Mouse (Mus musculus) forebrain, embryonic 12.5 days (tissue): ENCODE results near the gene Ostc. TPM values are rescaled to one million over a fixed set of nuclear protein-coding genes. Genes with fewer than 3 reads are reported as not detected.

Experiments
- ATAC-seq: fragments of 200-750 bp; cut with Nextera tagmentation; 2 replicates; pipeline ENCODE4 v1.8.0; 2017; ENCODE audit warnings: moderate TSS enrichment; ENCODE audit not compliant: low FRiP score
- H3K27ac ChIP-seq: fragments of 300-500 bp; sonication (generic); 2 replicates; pipeline ENCODE4 v1.5.1; 2016; ENCODE audit warnings: mild to moderate bottlenecking
- H3K27me3 ChIP-seq: fragments of 300-500 bp; sonication (generic); 2 replicates; pipeline ENCODE4 v1.6.1; 2016; ENCODE audit warnings: mild to moderate bottlenecking
- H3K36me3 ChIP-seq: fragments of 300-500 bp; sonication (generic); replicated peaks from 2 replicates; pipeline ENCODE4 v1.6.1; 2016; ENCODE audit warnings: mild to moderate bottlenecking
- H3K4me1 ChIP-seq: fragments of 300-500 bp; sonication (generic); 2 replicates; pipeline ENCODE4 v1.6.1; 2016
- H3K4me2 ChIP-seq: fragments of 300-500 bp; sonication (generic); 2 replicates; pipeline ENCODE4 v1.6.1; 2016; ENCODE audit warnings: mild to moderate bottlenecking, moderate library complexity
- H3K4me3 ChIP-seq: fragments of 300-500 bp; sonication (generic); replicated peaks from 2 replicates; pipeline ENCODE4 v1.5.1; 2016; ENCODE audit warnings: mild to moderate bottlenecking
- H3K9ac ChIP-seq: fragments of 300-500 bp; sonication (generic); 2 replicates; pipeline ENCODE4 v1.6.1; 2016; ENCODE audit warnings: mild to moderate bottlenecking
- H3K9me3 ChIP-seq: fragments of 300-500 bp; sonication (generic); 2 replicates; pipeline ENCODE4 v1.6.1; 2016
- WGBS: fragments of 180-500 bp; shearing (Covaris S2); methylation state at CpG from one replicate; pipeline ENCODE4 v1.1.7; 2016; 5-methylcytosine and 5-hydroxymethylcytosine counted together
- polyA plus RNA-seq: library from polyadenylated mRNA; unstranded; fragments of >200 nt; fragmentation: Nextera tagmentation; extraction: Ambion mirVana; gene quantifications from 2 replicates; pipeline ENCODE4 v1.2.1, GENCODE M21; 2016

Ostc gene
- 250 and 263 TPM in 2 replicates for polyA plus RNA-seq

GRCm38 (mm10) chr3:130708967-130709924, at the start of gene Ostc:
Gene Ostc, minus strand, starts transcription at chr3:130709444.
- peak; percentile 97 for ATAC-seq
- Histone ChIP-seq H3K9me3 (no peaks in the 10 kb centered on the region), H3K36me3 (no peaks in the 10 kb centered on the region; the same call in 1 of the 2 replicates), H3K27ac (peak within 1 kb of the TSS; percentile 81), H3K9ac (peak within 1 kb of the TSS; percentile 85), H3K4me1 (peaks cover 19% of the 10 kb centered on the region), H3K27me3 (no peaks in the 10 kb centered on the region), H3K4me3 (peak within 1 kb of the TSS; percentile 80), H3K4me2 (peak within 1 kb of the TSS; percentile 75)
- under 1% methylated on average over 45 of the region's 45 CpGs for WGBS

GRCm38 (mm10) chr3:130758157-130758841, 49.1 kb upstream of the Ostc start:
- H3K9ac ChIP-seq: no peak overlapping the region
- H3K4me3 ChIP-seq: no peak overlapping the region
- ATAC-seq: peak; percentile 69; the same call in 1 of the 2 replicates
- peaks cover 25% of the 10 kb centered on the region for H3K4me1 ChIP-seq
- H3K36me3 ChIP-seq: no peaks in the 10 kb centered on the region
- no peaks in the 10 kb centered on the region for H3K9me3 ChIP-seq
- 22% methylated on average over 15 of the region's 15 CpGs for WGBS
- H3K4me2 ChIP-seq: peak overlapping the region; percentile 36
- H3K27me3 ChIP-seq: no peaks in the 10 kb centered on the region; the same call in 1 of the 2 replicates
- peak overlapping the region; percentile 76 for H3K27ac ChIP-seq

GRCm38 (mm10) chr3:130757117-130757852, 48.0 kb upstream of the Ostc start:
- Histone ChIP-seq H3K27ac (peak overlapping the region; percentile 76), H3K4me1 (peaks cover 25% of the 10 kb centered on the region), H3K9me3 (no peaks in the 10 kb centered on the region), H3K36me3 (no peaks in the 10 kb centered on the region), H3K9ac (no peak overlapping the region), H3K4me2 (peak overlapping the region; percentile 36), H3K27me3 (no peaks in the 10 kb centered on the region; the same call in 1 of the 2 replicates), H3K4me3 (no peak overlapping the region; the same call in 1 of the 2 replicates)
- 53% methylated on average over 8 of the region's 8 CpGs for WGBS
- peak; percentile 37; the same call in 1 of the 2 replicates for ATAC-seq

GRCm38 (mm10) chr3:130749206-130749605, 40.0 kb upstream of the Ostc start:
- no peak for ATAC-seq
- no peak overlapping the region for H3K9ac ChIP-seq

GRCm38 (mm10) chr3:130746673-130747619, 37.7 kb upstream of the Ostc start:
- ATAC-seq: peak; percentile 57; the same call in 1 of the 2 replicates
- Histone ChIP-seq H3K9ac (no peak overlapping the region), H3K4me1 (peaks cover 23% of the 10 kb centered on the region), H3K4me2 (peak overlapping the region; percentile 16; the same call in 1 of the 2 replicates), H3K27me3 (0 out of 2 replicates have a peak, but pooled peaks cover 2% of the 10 kb centered on the region), H3K9me3 (no peaks in the 10 kb centered on the region), H3K36me3 (no peaks in the 10 kb centered on the region), H3K4me3 (no peak overlapping the region), H3K27ac (peak overlapping the region; percentile 59)
- WGBS: 13% methylated on average over 10 of the region's 10 CpGs

More at GRCm38 (mm10) chr3:130749206-130749605, 40.0 kb upstream of the Ostc start:
- no peak overlapping the region for H3K4me3 ChIP-seq
- H3K27me3 ChIP-seq: 0 out of 2 replicates have a peak, but pooled peaks cover 2% of the 10 kb centered on the region
- no peak overlapping the region for H3K4me2 ChIP-seq
- peaks cover 23% of the 10 kb centered on the region for H3K4me1 ChIP-seq
- no peak overlapping the region for H3K27ac ChIP-seq
- H3K36me3 ChIP-seq: no peaks in the 10 kb centered on the region
- WGBS: 88% methylated on average over 3 of the region's 3 CpGs
- no peaks in the 10 kb centered on the region for H3K9me3 ChIP-seq

GRCm38 (mm10) chr3:130737652-130738361, 28.6 kb upstream of the Ostc start:
- WGBS: 33% methylated on average over 21 of the region's 21 CpGs
- no peaks in the 10 kb centered on the region for H3K27me3 ChIP-seq
- no peak overlapping the region; the same call in 1 of the 2 replicates for H3K27ac ChIP-seq
- peak overlapping the region; percentile 17; the same call in 1 of the 2 replicates for H3K4me2 ChIP-seq
- no peak overlapping the region for H3K9ac ChIP-seq
- H3K4me1 ChIP-seq: peaks cover 18% of the 10 kb centered on the region
- 0 out of 2 replicates have a peak, but pooled peaks cover 3% of the 10 kb centered on the region for H3K9me3 ChIP-seq
- no peak overlapping the region for H3K4me3 ChIP-seq
- H3K36me3 ChIP-seq: no peaks in the 10 kb centered on the region
- ATAC-seq: peak; percentile 37; the same call in 1 of the 2 replicates

GRCm38 (mm10) chr3:130736758-130737157, 27.5 kb upstream of the Ostc start:
- peak overlapping the region; percentile 48 for H3K27ac ChIP-seq
- no peak overlapping the region for H3K9ac ChIP-seq
- H3K9me3 ChIP-seq: 0 out of 2 replicates have a peak, but pooled peaks cover 3% of the 10 kb centered on the region
- no peak overlapping the region for H3K4me3 ChIP-seq
- ATAC-seq: no peak
- H3K4me2 ChIP-seq: no peak overlapping the region
- WGBS: 46% methylated on average over 4 of the region's 4 CpGs
- peaks cover 18% of the 10 kb centered on the region for H3K4me1 ChIP-seq
- H3K27me3 ChIP-seq: no peaks in the 10 kb centered on the region
- H3K36me3 ChIP-seq: no peaks in the 10 kb centered on the region

- Histone ChIP-seq H3K9ac (peak within 1 kb of the TSS; percentile 89), H3K27ac (peak within 1 kb of the TSS; percentile 90), H3K27me3 (no peaks in the 10 kb centered on the region), H3K4me1 (peaks cover 21% of the 10 kb centered on the region), H3K36me3 (peaks cover 37% of the 10 kb centered on the region), H3K4me2 (peak within 1 kb of the TSS; percentile 82), H3K4me3 (peak within 1 kb of the TSS; percentile 95), H3K9me3 (no peaks in the 10 kb centered on the region)
- ATAC-seq: peak; percentile 99
- under 1% methylated on average over 45 of the region's 45 CpGs for WGBS
Measured at GRCm38 (mm10) chr3:130730189-130730653, 21.0 kb upstream of the Ostc start, which contains the start of gene Rpl34. Gene Rpl34, minus strand, starts transcription at chr3:130730398.

- H3K9me3 ChIP-seq: no peaks in the 10 kb centered on the region
- ATAC-seq: no peak; the same call in 1 of the 2 replicates
- H3K36me3 ChIP-seq: peaks cover 37% of the 10 kb centered on the region
- peak overlapping the region; percentile 89 for H3K9ac ChIP-seq
- peak overlapping the region; percentile 82 for H3K4me2 ChIP-seq
- peak overlapping the region; percentile 95 for H3K4me3 ChIP-seq
- under 1% methylated on average over 58 of the region's 58 CpGs for WGBS
- H3K4me1 ChIP-seq: peaks cover 21% of the 10 kb centered on the region
- H3K27ac ChIP-seq: peak overlapping the region; percentile 90
- H3K27me3 ChIP-seq: no peaks in the 10 kb centered on the region
Measured at GRCm38 (mm10) chr3:130729472-130730188, 20.4 kb upstream of the Ostc start.

- Histone ChIP-seq H3K27ac (no peak overlapping the region), H3K4me2 (no peak overlapping the region), H3K4me1 (peaks cover 21% of the 10 kb centered on the region), H3K9ac (no peak overlapping the region), H3K27me3 (no peaks in the 10 kb centered on the region), H3K9me3 (no peaks in the 10 kb centered on the region), H3K4me3 (no peak overlapping the region), H3K36me3 (peaks cover 40% of the 10 kb centered on the region)
- WGBS: 88% methylated on average over 4 of the region's 4 CpGs
- no peak for ATAC-seq
Measured at GRCm38 (mm10) chr3:130727676-130728075, 18.4 kb upstream of the Ostc start.
